Mouse (Mus musculus) cerebellum, adult 9-11 months (tissue): ENCODE measurements around the gene Maco1.
A peak's percentile ranks its signal among the peaks of the same experiment; 100 is the strongest.
"Not testable (repeated sequence)": the region's sequence is repeated elsewhere in the genome, so short reads cannot be mapped to it uniquely, and the experiment has no call there.

Experiments used
- DNase-seq: peaks from one replicate; pipeline ENCODE4 v3.0.0; 2022

The Maco1 gene

DNA sequence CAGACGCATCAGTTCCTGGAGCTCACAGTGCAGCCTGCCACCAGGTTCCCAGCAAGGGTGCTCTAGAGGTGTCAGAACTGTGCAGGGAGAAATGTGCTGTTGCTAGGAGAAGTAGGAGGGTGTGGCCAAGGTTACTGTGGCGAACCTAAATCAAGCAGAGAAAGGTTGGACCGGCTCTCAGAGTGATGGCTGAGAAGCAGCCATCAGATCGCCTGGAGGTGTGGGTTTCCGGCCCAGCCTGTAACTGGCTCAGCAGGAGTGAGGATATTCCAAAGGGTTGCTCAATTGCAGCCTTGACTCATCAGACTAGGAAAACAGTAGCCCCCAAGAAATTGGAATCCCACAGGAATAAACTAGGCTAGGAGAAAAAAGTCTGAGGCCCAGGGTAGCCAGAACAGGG is 3.4 kb upstream of the Maco1 start:
- DNase-seq: no peak

DNA sequence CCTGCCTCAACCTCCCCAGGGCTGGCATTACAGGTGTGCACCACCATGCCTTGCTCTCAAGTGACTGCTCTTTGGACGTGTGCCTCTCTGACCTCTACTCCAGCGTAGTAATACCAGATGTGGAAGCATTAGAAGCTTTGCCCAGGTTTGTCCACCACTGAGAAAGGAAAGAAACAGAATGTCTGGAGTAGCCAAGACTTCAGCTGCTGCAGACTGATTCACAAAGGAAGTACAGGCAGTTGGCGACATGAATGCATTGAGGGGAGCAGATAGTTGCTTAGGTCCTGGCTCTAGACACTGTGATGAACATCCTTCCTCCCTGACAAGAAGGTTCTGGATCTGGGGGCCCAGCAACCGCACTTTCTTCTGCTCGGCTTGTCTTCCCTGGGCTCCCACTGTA is 2.9 kb upstream of the Maco1 start:
- no peak for DNase-seq

GRCm38 (mm10) chr4:134855371-134855770 is 2.2 kb upstream of the Maco1 start:
- DNase-seq: peak; percentile 34

- DNase-seq: peak; percentile 96
Observed at GRCm38 (mm10) chr4:134853637-134854485, 716 bp upstream of the Maco1 start.

DNA sequence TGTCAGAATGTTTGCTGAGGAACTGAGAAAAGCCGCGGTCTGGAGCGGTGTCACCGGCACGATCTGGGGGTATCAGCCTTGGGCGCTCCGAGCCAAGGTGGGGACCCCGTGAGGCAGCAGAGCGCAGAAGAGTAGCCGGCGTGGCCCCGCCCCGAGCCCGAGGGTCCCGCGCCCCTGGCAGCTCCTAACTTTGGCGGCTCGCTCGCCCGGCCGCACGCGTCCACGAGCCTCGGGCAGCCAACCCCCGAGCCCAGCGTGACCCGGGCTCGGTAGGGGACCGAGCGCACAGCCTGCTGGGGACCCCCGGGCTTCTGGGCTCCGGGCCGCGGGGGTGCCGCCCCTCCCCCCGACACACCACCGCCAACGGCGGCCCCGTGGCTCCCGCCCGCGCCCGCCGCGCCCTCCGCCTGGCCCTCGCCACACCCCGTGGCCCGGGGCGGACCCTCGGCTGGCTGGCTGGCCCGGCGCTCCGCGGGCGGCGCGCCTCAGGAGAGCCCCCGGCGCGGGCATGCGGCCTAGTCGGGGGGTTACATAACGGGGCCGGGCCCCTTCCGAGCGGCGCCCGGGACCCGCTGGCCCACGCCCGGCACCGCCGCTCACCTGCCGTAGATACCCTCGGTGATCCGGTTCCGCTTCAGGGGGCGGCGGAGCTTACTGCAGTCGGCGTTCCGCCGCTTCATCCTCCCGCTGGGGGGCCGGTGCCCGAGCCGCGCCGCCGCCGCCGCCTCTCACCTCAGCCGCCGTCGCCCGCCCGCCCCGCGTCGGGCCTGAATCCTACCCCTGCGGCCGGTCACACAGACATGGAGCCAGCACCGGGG is 498 bp downstream of the Maco1 start:
- peak; percentile 73 for DNase-seq

DNA sequence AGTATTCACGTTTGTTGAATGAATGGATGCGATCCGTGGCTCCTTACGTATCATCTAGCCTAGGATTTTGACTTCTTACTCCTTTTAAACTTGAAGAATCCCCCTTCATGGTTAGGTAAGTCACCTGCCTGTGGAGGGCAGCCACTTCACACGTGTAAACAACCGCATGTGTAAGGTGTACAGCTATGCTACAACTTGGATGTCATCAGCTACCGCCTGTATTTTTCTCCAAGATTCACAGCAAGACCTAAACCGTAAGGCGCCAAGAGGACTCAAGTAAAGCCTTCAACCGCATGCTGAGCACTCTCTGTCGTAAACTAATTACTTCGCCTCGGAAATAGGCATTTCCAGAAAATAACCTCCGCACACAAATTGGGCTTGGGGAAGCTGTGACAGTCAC is 1.3 kb downstream of the Maco1 start:
- peak; percentile 37 for DNase-seq

GRCm38 (mm10) chr4:134851236-134851635 is 1.9 kb downstream of the Maco1 start:
- no peak for DNase-seq

DNA sequence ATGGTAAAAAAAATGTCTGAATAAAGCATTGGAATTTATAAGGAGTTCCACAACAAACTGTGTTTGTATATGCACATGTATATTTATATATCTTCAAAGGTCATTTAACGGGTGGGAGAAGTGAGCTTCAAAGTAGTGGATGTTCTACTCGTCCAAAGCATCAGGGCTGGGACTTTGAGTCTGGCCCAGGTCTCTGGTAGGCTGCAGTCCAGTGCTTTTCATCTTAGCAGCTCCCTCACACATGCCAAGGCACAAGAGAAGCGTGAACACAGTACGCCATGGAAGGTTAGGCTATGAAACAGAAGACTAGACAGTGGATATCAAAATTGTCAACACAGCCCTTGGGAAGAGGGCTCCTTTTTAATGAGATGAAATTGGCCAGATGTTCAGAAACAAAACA is 2.6 kb downstream of the Maco1 start:
- no peak for DNase-seq

DNA sequence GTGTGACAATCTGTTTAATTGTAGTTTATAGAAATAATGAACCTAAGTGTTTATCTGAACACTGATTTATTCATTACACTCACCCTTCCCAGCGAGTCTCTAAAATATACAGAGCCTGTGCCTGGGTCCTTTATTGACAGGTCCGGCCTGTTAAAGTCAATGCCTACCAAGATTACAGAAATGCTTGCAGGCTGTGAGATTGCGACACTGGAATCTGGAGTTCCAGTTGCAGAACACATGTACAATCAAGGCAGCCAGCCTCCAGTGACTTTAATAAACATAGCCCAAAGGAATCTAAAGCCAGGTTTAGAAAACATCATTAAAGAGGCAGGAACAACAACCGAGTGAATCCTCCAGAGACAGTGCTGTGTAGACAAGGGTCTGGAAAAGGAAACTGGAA is 5.6 kb downstream of the Maco1 start:
- DNase-seq: no peak

DNA sequence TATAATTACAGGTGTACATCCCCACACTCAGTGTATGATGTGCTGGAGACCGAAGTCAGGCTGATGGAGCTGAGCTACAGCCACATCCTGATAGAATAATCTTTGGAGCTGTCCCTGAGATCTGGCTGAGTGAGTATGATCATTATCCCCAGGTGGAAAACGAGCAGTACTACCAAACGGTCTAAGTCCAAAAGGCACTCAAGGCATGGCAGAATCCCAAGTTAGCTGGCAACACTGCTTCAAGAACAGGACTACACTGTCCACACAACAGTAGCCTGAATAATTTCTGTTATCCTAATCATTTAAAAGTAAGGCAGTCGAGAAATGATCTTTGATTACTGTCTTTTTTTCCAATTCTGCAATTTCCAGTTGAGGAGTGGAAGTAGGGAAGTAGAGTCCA is 9.6 kb downstream of the Maco1 start:
- DNase-seq: peak; percentile 30

DNA sequence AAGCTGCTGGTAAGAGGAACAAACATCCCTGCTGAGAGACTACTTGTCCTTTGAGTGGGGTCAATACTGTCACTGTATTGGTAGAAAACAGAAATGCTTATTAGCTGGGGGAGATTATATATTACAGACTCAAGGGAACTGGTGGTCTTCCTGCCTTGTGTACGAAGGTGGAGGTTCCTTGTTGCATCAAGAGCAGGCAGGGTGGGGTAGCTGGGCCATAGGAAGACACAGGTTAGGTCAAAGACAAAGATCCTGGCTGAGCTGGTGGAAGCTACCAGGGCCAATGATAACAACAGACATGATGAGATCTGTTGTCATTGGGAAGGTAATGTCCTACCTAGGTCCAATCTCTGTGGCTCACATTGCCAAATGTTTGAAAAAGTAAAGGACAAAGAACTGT is 12.9 kb downstream of the Maco1 start:
- DNase-seq: no peak

DNA sequence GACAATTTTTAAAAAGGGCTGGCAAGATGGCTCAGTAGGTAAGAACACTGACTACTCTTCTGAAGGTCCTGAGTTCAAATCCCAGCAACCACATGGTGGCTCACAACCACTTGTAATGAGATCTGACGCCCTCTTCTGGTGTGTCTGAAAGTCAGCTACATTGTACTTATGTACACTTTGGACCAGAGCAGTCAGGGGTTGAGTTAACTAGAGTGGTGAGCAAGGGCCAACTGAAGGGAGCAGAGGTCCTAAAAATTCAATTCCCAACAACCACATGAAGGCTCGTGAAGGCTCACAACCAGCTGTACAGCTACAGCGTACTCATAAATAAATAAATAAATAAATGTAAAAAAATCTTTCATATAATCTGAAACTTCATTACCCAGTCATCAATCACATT is 14.4 kb downstream of the Maco1 start:
- not testable (repeated sequence) for DNase-seq

DNA sequence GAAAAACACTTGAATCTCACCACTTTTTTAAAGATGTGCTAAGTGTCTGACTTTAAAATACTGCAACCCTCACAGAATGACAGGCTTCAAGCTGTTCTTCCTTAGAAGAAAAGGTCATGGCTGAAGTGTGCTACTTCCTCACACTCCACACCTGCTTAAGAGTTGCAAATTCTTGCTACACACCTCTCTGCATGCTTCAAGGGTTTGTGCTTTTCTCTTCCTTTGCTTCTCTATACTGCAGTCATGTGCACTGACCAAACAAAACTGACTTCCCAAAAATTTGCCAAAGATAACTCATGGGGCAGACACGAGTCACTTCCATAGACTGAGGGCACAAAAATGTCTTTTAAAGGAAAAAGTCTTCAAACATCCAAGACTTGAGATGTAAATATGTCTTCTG is 14.9 kb downstream of the Maco1 start:
- DNase-seq: no peak

DNA sequence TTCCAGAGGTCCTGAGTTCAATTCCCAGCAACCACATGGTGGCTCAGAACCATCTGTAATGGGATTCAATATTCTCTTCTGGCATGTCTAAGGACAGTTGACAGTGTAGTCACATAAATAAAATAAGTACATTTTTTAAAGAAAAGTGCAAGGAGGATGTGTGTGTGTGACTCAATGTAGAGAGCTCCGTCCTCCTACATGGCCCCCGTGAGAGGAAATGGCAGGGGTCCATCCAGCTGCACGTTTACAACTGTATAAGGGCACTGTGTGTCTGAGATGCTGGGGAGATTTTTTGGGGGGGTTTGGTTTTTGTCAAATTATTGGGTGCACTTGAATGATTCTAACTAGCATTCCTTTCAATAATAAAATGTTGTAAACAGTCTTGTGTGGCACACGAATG is 17.7 kb downstream of the Maco1 start:
- no peak for DNase-seq

- DNase-seq: no peak
Observed at GRCm38 (mm10) chr4:134831934-134832333, 21.2 kb downstream of the Maco1 start.

- no peak for DNase-seq
Observed at GRCm38 (mm10) chr4:134827806-134828205, 25.3 kb downstream of the Maco1 start.

GRCm38 (mm10) chr4:134826348-134826747 is 26.8 kb downstream of the Maco1 start:
- DNase-seq: no peak

GRCm38 (mm10) chr4:134825864-134826263 is 27.3 kb downstream of the Maco1 start:
- DNase-seq: not testable (repeated sequence)

- no peak for DNase-seq
Observed at GRCm38 (mm10) chr4:134823560-134823959, 29.6 kb downstream of the Maco1 start.

- no peak for DNase-seq
Observed at GRCm38 (mm10) chr4:134821061-134821460, 32.1 kb downstream of the Maco1 start.

DNA sequence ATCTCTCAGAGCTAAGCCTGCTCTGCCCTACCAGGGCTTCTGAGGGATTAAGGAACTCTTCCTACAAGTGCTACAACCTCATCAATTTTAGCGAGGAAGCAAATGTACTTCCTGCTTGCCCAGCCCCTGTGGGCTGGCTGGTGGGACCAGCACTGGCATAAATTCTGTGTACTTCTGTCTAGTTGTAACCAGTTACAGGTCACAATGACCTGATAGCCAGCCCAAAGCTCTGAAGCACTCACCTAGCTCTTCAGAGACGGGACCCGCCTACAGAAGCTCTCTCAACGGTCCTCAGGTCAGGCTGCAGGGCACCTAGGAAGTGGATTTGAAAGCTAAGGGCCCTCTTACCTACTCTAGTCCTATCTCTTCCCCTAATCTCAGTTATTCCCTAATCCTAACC is 35.4 kb downstream of the Maco1 start:
- DNase-seq: no peak

- no peak for DNase-seq
Observed at GRCm38 (mm10) chr4:134814229-134814571, 38.9 kb downstream of the Maco1 start.

DNA sequence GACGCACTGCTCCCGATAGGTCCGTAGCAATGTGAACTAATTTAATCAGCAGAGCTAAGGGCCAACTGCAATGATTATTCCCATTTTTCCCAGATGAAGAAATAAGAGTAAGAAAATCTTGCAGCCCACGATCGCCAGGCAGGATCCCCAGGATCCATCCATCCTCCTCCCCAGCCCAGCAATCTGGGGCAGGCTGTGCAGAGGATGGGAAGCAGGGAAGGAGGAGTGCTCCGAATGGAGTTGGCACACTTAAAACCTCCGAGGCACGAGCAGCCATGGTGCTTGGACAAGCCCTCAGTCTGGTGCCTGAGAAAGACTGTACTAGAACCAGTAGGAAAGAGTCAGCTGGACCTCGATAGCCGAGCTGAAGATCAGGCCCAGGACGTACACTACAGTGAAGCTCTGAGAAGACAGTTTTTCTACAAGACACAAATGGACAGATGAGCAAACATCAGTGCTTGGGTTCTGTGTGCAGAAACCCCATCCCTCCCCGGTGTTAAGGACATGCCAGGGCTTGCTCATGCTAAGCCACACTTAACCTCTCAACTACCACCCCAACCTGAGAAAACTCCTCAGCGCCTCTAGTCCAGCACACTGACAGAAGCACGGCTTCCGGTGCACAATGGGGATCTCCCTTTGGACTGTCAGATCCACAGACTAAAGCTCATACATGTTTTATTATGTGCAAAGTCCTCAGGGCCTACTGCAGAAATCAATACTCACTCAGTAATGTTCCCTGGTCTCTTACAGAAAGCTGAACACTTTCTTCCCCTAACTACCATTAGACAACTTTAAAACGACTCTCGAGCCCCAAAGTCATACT is 39.5 kb downstream of the Maco1 start:
- DNase-seq: no peak
